Mouse (Mus musculus) C2C12 (cell line): ENCODE measurements around the gene Abca2. TPM values are rescaled to one million over a fixed set of nuclear protein-coding genes. Genes with fewer than 3 reads are reported as not detected.

Experiments
- H3K27me3 ChIP-seq: one replicate; pipeline ENCODE4 v1.6.1; 2011; ENCODE audit not compliant: control insufficient read depth, insufficient read depth, insufficient read length
- H3K36me3 ChIP-seq: one replicate; pipeline ENCODE4 v1.6.1; 2011; ENCODE audit not compliant: control insufficient read depth, insufficient read depth
- H3K4me3 ChIP-seq: one replicate; pipeline ENCODE4 v1.5.1; 2011; ENCODE audit warnings: mild to moderate bottlenecking, control low read depth; ENCODE audit not compliant: poor library complexity, insufficient read depth, severe bottlenecking
- H3K79me2 ChIP-seq: one replicate; pipeline ENCODE4 v1.6.1; 2011; ENCODE audit not compliant: control insufficient read depth, insufficient read depth
- H3K79me3 ChIP-seq: one replicate; pipeline ENCODE4 v1.6.1; 2011; ENCODE audit warnings: low read depth, control low read depth
- H3ac ChIP-seq: one replicate; pipeline ENCODE3; 2011; ENCODE audit warnings: low read depth; ENCODE audit not compliant: control insufficient read depth, insufficient read length
- CEBPB ChIP-seq: IDR thresholded peaks from one replicate; pipeline ENCODE4 v1.6.1; 2011; ENCODE audit warnings: low read depth, mild to moderate bottlenecking, control low read depth, moderate library complexity
- CTCF ChIP-seq: IDR thresholded peaks from one replicate; pipeline ENCODE4 v1.5.1; 2011; ENCODE audit not compliant: control insufficient read depth, insufficient read depth, insufficient read length
- FOSL1 ChIP-seq: IDR thresholded peaks from one replicate; pipeline ENCODE4 v1.8.0; 2011; ENCODE audit warnings: mild to moderate bottlenecking, low read length; ENCODE audit not compliant: poor library complexity, insufficient read depth, severe bottlenecking
- MAX ChIP-seq: IDR thresholded peaks from one replicate; pipeline ENCODE4 v1.6.1; 2011; ENCODE audit warnings: mild to moderate bottlenecking, control low read depth
- MYOD1 ChIP-seq: IDR thresholded peaks from one replicate; pipeline ENCODE4 v1.6.1; 2011; ENCODE audit warnings: low read depth; ENCODE audit not compliant: control insufficient read depth, insufficient read length
- MYOG ChIP-seq: IDR thresholded peaks from one replicate; pipeline ENCODE4 v1.6.1; 2011; ENCODE audit not compliant: control insufficient read depth, insufficient read length; ENCODE audit errors: extremely low read depth
- USF1 ChIP-seq: IDR thresholded peaks from one replicate; pipeline ENCODE4 v1.6.1; 2011; ENCODE audit warnings: low read depth, mild to moderate bottlenecking, control low read depth, moderate library complexity
- polyA plus RNA-seq: library from polyadenylated mRNA; unstranded; fragments of >200 nt; fragmentation: generic; extraction: Trizol; gene quantifications from one replicate; pipeline ENCODE4 v1.2.1, GENCODE M21; 2012; ENCODE audit warnings: missing spikeins

The Abca2 gene
- polyA plus RNA-seq, 1 experiment, result 4.2 TPM

GRCm38 (mm10) chr2:25429435-25430180 lies 1.1 kb downstream of the Abca2 start:
- no peak overlapping the region for H3ac ChIP-seq
- peaks cover 11% of the 10 kb centered on the region for H3K27me3 ChIP-seq
- H3K36me3 ChIP-seq, result no peaks in the 10 kb centered on the region
- no peak overlapping the region for H3K4me3 ChIP-seq
- H3K79me2 ChIP-seq, result no peaks in the 10 kb centered on the region
- TF ChIP-seq FOSL1 (no peak), MYOG (no peak), MYOD1 (no peak), CTCF (no peak), USF1 (no peak), MAX (no peak), CEBPB (no peak)
- H3K79me3 ChIP-seq, result no peaks in the 10 kb centered on the region

- TF ChIP-seq CEBPB, result no peak
- no peak for TF ChIP-seq MYOD1
- TF ChIP-seq MYOG, result no peak
- no peak for TF ChIP-seq CTCF
- TF ChIP-seq USF1, result no peak
- no peak for TF ChIP-seq MAX
- TF ChIP-seq FOSL1, result no peak
- H3K27me3 ChIP-seq, result peaks cover 7% of the 10 kb centered on the region
Measured at GRCm38 (mm10) chr2:25430395-25431233, 2.1 kb downstream of the Abca2 start.

GRCm38 (mm10) chr2:25431308-25431855 lies 2.9 kb downstream of the Abca2 start:
- Histone ChIP-seq H3K27me3 (peaks cover 7% of the 10 kb centered on the region), H3K79me3 (no peaks in the 10 kb centered on the region), H3K4me3 (no peak overlapping the region), H3ac (no peak overlapping the region), H3K79me2 (no peaks in the 10 kb centered on the region), H3K36me3 (no peaks in the 10 kb centered on the region)
- TF ChIP-seq CTCF (no peak), CEBPB (no peak), USF1 (no peak), MYOD1 (no peak), MYOG (no peak), FOSL1 (no peak), MAX (no peak)

More at GRCm38 (mm10) chr2:25430395-25431233, 2.1 kb downstream of the Abca2 start:
- no peak overlapping the region for H3K4me3 ChIP-seq
- H3K79me3 ChIP-seq, result no peaks in the 10 kb centered on the region
- no peaks in the 10 kb centered on the region for H3K36me3 ChIP-seq
- no peak overlapping the region for H3ac ChIP-seq
- H3K79me2 ChIP-seq, result no peaks in the 10 kb centered on the region

GRCm38 (mm10) chr2:25432326-25433098 lies 4.0 kb downstream of the Abca2 start:
- H3K27me3 ChIP-seq, result peaks cover 7% of the 10 kb centered on the region
- no peaks in the 10 kb centered on the region for H3K36me3 ChIP-seq
- TF ChIP-seq MAX (no peak), CEBPB (no peak), FOSL1 (no peak), MYOG (no peak), CTCF (no peak), USF1 (no peak), MYOD1 (no peak)
- no peak overlapping the region for H3ac ChIP-seq
- H3K79me3 ChIP-seq, result no peaks in the 10 kb centered on the region
- no peaks in the 10 kb centered on the region for H3K79me2 ChIP-seq
- H3K4me3 ChIP-seq, result no peak overlapping the region

GRCm38 (mm10) chr2:25433101-25433500 lies 4.6 kb downstream of the Abca2 start:
- Histone ChIP-seq H3ac (no peak overlapping the region), H3K79me2 (no peaks in the 10 kb centered on the region), H3K27me3 (peaks cover 7% of the 10 kb centered on the region), H3K36me3 (no peaks in the 10 kb centered on the region), H3K79me3 (no peaks in the 10 kb centered on the region), H3K4me3 (no peak overlapping the region)
- TF ChIP-seq CTCF, result no peak
- TF ChIP-seq CEBPB, result no peak
- TF ChIP-seq FOSL1, result no peak
- no peak for TF ChIP-seq MYOD1
- no peak for TF ChIP-seq USF1
- no peak for TF ChIP-seq MYOG
- TF ChIP-seq MAX, result no peak
